Mouse (Mus musculus) gastrocnemius, postnatal 10 days (tissue): Measurements from ENCODE around the gene Krt35. TPM values are rescaled to one million over a fixed set of nuclear protein-coding genes. Genes with fewer than 3 reads are reported as not detected.

Experiments used
- DNase-seq: peaks from one replicate; pipeline ENCODE4 v3.0.0; 2021; ENCODE audit warnings: mixed read lengths
- long read RNA-seq, 2 experiments: library from polyadenylated mRNA; stranded (forward); transcript quantifications; one replicate each; pipeline ENCODE4 v2.0.0; 2021
- total RNA-seq, 2 experiments: library from RNA; stranded (reverse); gene quantifications; 2 replicates each; pipeline ENCODE4 v1.2.3; 2021

The Krt35 gene
- total RNA-seq, result not detected
- long read RNA-seq, experiment 1, result 0 reads
- long read RNA-seq, experiment 2, result 0 reads

DNA sequence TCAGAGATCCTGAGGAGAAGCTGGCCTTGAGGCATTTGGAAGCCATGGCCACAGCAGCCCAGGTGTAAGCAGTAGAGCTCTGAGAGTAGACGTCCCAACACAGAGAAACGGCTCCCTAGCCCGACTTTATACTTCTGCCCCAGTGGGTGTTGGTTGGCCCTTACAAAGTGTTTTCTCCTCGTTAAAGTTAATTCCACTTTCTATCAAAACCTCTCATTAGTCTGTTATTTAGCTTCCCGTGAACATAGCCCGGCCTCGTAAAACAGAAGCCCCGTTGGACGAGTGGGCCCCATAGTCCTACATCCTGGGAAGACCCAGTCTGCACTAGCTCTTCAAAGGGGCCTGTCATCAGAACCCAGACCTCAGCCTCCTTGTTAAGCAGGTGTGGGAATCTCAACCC is at the start of gene Krt35:
Krt35 (minus strand) TSS at position 101 of the 400 bp plus-strand sequence.
- no peak for DNase-seq

DNA sequence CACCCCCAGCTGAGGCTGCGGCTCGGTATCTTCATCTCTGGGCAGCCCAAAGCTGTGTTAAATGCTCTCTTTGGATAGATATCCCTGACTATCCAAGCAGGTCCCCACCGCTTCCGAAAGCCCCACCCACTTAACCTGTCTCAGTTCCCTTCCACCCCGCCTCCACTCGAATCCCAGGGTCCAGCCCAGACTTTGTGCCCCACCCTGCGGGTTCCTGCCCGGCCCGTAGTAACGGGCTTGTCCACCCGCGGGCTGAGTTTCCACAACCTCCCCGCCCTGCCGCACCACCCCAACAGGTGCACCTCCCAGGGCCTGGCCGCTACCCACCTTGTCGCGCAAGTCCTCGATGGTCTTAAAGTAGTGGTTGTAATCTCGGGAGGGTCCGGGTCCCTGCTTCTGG is 49.1 kb upstream of the Krt35 start:
- no peak for DNase-seq

DNA sequence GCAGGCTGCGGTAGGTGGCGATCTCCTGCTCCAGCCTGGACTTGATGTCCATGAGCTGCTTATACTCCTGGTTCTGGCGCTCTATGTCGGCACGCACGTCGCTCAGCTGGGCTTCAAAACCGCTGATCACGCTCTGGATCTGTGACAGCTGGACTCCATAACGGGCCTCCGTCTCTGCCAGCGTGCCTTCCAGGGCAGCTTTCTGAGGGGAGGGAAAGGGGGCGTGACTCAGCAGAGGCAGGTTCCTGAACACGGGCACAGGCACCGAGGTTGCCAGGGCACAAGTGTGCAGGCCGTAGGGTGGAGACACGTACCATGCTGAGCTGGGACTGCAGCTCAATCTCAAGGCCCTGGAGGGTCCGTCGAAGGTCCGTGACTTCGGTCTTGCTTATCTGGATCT is 44.9 kb upstream of the Krt35 start:
- DNase-seq, result no peak

DNA sequence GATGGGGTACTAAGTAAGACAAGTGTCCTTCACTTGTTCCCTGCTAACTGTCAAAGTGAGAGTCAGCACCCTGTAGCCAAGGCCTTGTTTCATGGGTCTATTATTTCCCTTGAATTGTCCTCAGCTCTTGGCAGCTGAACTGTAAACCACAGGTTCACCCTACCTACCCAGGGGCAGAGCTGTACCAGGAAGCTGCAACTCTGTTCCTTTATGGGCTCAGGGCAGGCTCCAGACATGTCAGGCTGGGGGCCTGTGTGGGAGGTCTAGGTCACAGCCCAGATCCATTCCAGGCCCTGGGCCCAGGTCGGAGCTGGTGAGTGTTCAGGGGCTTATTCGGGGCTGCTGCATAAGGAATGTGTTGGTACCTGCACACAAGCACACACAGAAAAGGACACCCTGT is 43.4 kb upstream of the Krt35 start:
- no peak for DNase-seq

DNA sequence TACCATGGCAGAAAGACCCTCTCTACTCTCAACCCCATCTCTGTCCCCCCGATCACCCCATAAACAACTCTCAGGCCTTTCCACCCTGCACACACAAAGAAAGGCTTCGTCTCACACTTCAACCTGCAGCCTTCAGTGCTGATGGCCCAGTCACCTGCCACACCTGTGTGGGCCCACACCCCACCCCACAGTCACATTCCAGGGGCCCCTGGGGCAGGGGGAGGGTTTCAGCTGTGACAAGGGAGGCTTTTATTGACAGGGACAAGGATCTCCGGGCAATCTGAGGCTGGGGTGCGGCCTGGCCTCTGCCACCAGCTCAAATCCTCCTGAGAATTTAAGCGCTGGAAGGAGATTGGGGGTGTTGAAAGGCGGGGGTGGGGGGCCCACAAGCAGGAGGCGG is 42.8 kb upstream of the Krt35 start:
- no peak for DNase-seq

DNA sequence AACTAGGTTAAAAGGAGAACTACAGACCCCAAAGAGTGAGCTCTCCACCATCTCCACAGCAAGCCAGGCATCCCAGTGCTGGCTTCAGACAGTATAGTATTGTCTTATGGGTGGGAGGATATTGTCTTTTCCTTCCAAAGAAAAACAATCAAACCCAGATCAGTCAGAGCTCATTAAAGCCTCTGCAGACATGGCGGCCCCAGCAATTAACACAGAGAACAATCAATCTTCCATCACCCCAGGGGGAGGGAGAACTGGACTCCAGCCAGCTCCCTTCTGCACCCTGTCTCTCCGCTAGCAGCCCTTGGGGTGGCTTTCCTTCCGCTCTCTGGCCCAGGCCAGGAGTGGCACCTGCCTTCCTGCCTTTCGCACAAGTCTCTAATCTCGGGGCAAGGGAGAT is 41.7 kb upstream of the Krt35 start:
- no peak for DNase-seq

DNA sequence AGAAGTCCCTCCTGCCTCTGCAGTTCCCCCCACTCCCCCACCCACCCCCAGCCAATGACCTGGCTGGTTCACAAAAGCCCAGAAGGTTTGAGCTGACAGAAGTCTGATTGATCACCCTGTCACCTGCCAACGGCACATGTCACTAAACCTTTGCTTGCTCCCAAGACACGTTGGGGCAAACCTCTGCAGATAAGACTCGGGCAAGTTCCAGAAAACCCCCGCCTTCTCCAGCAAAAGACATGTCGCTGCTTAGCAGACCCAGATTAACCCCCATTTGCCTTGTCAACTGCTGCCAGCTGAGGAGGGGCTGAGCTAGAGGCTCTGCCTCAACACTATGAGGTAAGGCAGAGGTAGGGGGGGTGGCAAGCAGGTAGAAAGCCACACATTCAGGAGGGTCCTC is 40.5 kb upstream of the Krt35 start:
- no peak for DNase-seq

DNA sequence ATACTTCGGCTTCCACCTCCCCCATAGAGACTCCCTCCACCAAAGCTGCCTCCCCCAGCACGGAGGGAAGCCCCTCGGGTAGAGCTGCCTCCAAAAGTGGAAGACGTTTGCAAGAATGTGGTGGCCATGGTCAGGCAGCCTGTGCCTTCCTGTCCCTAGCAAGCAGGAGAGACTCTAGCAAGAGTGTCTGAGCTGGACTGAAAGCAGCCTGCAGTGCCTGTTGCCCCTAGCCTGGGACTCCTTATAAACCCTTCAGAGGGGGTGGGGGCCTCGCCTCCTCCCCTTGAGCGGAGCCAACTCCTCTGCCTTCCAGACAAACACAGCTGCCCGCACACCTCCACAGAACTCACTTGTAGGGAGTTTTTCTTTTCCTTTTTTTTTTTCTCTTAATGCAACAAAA is 39.7 kb upstream of the Krt35 start, which contains the start of gene Krt15:
Krt15 (minus strand) TSS at position 198 of the 400 bp plus-strand sequence.
- DNase-seq, result no peak

DNA sequence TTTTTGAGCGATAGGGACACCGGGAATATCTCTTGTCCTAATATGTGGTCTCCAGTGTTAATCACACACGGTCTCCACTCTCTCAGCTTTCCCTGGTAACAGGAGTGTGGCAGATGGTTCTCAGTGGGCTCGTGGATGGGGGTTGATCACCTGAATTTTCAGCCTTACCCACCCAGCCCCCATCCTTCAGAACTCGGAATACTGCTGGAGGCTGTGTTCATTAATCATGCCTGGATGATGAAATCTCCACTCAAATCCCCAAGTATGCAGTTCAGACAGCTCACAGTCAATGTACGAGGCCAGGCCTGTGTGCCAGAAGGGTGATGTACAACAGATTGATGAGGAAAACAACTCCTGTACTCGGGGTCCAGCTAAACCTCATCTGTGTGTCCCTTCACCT is 28.9 kb upstream of the Krt35 start:
- DNase-seq, result no peak

DNA sequence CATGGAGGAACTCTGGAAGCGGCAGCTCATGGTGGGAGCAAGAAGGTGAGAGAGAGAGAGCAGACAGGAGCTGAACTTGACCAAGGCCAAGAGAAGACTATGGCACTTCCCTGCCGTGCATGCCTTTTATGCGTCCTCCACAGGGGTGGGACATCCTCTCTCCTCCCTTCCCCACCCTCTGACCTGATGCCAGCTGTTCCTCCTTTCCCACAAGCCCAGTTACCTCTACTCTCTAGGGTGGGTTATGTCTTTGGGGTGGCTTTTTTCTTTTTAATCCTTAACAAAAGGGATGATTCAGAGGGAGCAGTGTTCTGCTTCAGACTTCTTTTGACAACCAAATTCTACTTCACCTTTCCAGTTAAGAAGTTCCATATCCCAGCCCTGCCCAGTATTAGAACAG is 25.4 kb upstream of the Krt35 start, which contains the start of gene Krt13:
Krt13 (minus strand) TSS at position 101 of the 400 bp plus-strand sequence.
- no peak for DNase-seq

DNA sequence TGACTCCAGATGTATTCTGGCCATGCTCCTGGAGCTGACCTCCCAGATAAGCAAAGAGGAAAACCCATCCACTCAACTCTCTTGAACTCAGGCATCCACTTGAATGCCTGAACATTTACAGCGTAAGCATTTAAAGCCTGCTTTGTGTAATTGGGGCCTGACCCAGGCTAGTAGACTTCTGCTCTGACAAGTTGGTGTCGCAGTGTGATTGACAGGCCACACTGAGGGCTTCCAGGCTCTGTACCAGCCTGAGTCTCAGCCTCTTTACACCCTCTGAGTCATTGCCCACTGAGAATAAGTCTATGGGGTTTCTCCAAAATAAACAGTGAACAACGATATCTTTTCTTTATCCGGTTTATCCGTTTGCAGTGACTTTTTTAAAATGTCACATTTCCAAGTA is 24.3 kb upstream of the Krt35 start:
- no peak for DNase-seq

DNA sequence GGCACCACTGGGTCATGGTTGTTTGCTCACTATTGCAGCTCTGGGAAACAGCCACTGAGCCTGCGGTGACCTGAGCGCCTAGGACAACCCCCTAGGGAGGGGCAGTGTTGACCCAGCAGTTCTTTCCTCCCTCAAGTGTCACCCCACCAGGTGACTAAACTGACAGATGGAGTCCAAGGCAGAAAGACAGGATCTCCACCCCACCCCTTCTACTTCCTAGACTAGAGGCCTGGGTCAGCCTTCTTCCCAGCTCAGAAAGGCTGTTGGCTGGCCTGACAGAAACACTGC is 17.6 kb upstream of the Krt35 start:
- DNase-seq, result no peak

DNA sequence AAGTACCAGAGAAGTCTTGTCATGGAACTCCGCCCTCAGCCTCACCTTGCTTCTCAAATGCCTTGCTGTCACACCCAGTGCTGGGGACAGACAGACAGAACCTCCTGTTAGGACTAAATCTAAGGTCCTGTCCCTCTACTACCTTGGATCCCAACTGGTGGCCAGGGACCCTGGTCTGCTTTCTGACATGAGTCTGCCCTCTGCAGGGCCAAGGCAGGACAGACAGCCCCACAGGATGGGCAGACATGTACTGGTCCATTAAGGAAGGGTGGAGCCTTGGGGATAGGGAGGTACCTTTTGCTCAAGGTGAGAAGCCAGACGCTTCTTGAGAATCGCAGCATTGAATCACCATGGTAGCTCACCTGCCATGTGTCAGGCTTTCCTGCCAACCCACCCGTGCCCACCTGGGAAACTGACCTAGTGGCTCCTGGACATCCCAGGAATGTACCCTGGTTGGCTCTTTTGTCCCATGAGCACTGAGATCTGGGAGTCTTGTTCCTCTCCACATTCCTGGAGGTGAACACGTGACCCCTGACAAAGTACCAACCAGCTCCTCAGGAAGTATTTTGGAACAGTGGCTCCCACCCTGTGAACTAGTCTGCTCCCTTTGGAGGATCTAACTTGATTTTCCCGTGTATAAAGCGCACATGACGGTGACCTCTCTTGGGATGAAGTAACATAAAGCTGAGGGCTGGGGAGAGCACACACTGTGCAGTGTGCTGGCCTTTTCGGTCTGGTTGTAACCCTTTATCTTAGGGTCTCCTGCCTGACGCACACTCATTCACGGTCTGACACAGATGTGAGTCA is 17.1 kb upstream of the Krt35 start:
- no peak for DNase-seq

DNA sequence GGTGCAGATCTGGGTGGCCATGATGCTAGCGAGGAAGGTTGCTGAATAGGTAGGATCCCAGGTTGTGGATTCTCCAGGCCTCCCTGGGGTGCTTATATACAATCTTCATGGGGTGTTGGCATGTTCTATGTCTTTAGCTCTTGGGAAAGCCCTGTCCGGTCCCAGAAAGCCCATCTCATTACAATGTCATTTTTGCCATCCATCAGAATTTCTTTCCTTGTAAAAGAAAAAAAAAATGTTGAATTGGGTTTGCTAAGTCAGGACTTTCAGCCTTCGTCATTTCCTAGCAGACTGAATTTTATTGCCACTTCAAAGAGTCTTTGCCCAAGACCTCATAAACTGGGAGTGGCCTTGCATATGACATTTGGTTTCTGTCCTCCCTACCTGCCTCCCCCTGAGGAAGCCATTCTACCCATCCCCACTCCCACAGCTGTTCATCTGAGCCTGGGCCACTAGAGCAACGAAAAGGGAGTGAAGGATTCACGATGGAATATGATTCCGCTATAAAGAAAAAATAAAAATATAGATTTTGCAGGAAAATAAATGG is 9.6 kb upstream of the Krt35 start, which contains the start of gene Krt36:
Krt36 (minus strand) TSS at position 51 of the 547 bp plus-strand sequence.
- no peak for DNase-seq

DNA sequence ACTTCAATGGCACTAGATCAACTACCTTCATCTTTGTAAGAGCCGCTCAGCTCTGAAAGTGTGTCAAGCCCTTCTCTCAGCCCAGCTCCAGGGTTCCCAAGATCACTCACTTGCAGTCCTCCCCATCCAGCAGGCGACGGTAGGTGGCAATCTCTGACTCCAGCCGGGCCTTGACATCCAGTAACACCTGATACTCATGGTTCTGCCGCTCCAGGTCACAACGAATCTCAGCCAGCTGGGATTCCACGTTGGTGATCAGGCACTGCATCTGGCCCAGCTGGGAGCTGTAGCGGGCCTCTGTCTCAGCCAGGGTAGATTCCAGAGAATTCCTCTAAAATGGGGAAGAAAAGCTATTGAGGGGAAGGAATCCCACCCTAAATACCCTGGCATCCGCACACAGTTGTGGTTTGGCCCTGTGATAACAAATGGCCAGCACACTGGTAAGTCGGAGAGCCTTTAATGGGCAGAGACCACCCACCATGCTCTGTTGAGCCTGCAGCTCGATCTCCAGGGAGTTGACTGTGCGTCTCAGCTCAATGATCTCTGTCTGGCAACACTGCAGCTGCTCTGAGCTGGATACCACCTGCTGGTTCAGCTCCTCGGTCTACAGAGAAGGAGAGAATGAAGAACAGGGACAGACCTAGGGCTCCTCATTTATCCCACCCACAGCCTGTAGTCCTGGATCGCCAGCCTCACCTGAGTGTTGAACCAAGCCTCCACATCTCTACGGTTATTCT is 6.8 kb upstream of the Krt35 start:
- DNase-seq, result no peak

DNA sequence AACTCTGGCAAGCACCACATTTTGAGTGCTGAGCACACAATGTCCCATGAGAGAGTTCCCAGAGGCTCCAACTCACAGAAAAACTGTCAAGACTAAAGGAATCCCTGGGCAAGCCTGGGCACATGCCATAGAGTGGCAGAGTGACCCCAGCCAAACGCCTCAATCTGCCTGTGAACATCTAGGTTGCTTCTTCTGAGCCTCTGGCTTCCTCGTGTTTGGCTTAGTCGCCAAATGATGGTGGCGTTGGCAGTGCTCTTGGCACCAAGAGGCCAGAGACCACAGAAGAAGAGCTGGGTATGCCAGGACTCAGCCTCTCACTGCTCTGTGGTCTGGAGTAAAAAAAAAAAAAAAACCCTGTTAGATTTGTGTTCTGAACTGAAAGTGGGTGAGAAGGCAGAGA is 4.3 kb upstream of the Krt35 start:
- no peak for DNase-seq

DNA sequence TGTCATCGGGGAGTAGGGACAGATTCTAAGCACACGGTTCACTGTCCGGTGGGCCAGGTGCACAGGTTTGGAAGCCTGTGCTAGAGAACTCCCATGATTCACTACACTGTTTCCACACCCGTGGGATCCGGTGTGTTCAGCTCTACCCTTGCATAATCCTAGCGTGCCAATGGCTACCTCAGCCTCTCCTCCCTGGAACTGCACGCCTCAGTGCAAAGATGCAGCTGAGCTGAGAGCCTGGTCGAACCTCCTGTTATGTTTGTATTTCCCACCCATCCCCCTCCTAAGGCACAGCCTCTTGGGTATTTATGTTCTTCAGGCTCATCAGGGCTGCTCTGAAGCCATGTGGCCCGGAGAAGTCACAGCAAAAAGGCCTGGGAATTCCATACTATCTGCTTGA is 1.8 kb upstream of the Krt35 start:
- no peak for DNase-seq

DNA sequence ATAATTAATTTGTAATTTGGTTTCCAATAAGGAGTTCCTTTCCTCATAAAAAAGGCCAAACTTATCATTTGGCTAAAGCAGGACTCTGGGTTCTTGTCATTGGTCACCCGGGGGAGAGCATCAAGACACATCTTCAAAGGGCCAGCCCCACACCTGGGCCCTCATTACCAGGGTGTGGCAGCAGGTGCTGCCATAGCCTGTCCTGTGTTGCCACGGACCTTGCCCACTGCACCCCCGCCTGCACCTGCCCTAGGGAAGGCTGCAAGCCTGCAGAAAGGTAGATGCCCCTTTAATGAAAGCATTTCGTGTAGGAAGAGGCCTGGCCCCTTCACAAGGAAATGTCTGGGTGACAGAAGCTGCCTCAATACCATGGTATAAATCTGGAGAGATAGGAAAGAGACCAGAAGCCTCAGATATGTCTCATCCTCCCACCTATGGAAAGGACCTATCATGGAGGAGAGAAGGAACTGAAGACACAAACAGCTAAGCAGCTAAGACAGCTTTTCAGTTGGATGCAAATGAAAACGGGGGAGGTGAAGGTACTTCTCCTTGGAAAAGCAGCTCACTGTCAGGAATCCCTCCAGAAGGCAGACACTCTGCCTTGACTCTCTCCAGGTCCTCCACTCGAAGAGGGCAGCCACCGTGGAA is 7.5 kb downstream of the Krt35 start:
- DNase-seq, result no peak

DNA sequence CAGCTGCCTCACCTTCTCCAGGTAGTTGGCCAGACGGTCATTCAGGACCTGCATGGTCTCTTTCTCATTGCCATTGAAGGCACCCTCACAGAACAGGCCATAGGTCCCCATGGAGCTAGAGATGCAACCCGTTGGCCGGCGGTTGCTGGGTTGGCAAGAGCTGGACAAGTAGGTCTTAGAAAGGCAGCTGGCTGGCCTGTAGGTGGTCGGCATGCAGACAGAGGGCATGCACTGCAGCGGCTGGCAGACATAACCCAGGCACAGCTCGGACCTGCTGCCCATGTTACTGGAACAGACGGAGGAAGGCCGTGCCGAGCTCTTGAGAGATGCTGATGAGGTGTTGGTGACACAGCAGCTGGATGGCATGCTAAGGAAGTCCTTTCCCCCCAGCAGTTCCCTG is 8.2 kb downstream of the Krt35 start, which contains the start of gene Krt32:
Krt32 (minus strand) TSS at position 366 of the 400 bp plus-strand sequence.
- no peak for DNase-seq

DNA sequence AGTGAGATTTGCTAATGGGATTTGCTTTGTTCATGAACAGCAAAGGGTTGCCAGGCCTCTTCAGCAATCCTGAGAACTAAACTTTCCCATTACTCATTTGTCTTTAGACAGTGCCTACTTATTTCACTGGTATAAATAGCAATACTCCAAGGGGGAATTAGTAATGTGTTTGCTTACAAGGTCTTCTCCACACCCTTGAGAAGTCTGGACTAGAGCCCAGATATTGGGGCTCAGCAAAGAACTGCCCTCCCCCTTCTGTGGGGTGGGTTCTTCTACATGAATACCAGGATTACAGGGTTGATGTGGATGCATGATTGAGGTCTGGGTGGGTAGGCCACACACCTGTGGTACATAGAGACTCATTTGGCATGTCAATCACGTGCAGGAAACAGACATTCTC is 22.2 kb downstream of the Krt35 start:
- DNase-seq, result no peak

DNA sequence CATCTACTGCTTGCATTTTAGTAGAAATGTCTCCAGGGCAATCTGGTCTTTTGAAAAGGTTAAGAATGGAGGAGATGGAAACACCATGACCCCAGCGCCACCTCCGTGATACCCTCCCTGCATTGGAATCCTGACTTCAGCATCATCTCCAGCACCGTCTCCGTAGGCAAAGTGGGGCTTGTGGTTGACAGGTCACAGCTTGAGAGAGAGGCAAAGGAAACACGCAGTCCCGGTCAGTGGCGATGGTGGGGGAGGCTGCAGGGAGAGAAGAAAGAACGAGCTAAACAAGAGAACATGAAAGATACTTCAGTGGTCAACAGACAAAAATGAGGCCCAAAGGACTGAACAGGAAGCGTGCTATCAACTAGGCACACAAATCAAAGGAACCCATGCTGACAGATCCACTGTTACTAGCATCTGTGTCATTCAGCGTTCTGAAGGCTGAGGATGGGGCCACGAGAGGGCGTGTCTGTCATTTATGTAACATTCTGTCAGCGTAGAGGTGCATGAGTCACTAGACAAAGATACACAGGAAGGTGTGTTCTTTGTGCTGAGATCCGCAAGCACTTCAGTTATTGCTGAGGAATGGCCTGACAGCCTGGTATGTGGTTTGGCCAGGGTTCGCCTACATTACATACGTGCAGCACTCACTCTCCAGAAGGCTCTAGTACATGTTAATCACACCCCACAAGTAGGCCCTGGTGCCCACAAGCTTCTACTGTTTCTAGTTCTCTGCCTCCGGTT is 28.6 kb downstream of the Krt35 start:
- no peak for DNase-seq
